Mouse (Mus musculus) CH12.LX (cell line): ENCODE measurements around the gene Ell.

Experiments
- CTCF ChIP-seq, 2 experiments: IDR thresholded peaks in 1 of 2; conservative IDR thresholded peaks in 1 of 2; 2 replicates each; pipeline ENCODE4 v1.5.1; 2011 to 2012; ENCODE audit warnings: low read depth in 2 of 2, low read length in 2 of 2, improper control_type of control experiment in 1 of 2, inconsistent platforms in 1 of 2, mild to moderate bottlenecking in 1 of 2, moderate library complexity in 1 of 2
- EP300 ChIP-seq: IDR thresholded peaks from 2 replicates; pipeline ENCODE4 v1.6.1; 2011; ENCODE audit warnings: low read length, improper control_type of control experiment
- GABPA ChIP-seq: IDR thresholded peaks from 2 replicates; pipeline ENCODE4 v1.6.1; 2012; ENCODE audit warnings: low read depth, low read length, improper control_type of control experiment, inconsistent platforms; ENCODE audit not compliant: insufficient replicate concordance
- MAX ChIP-seq: IDR thresholded peaks from 2 replicates; pipeline ENCODE4 v1.6.1; 2011; ENCODE audit warnings: low read length, improper control_type of control experiment
- MEF2A ChIP-seq: IDR thresholded peaks from 2 replicates; pipeline ENCODE4 v1.6.1; 2014; ENCODE audit warnings: low read depth, mild to moderate bottlenecking, inconsistent platforms, low read length, improper control_type of control experiment, borderline replicate concordance
- POLR2A ChIP-seq: IDR thresholded peaks from 2 replicates; pipeline ENCODE4 v1.6.1; 2011; ENCODE audit warnings: low read depth, mild to moderate bottlenecking, improper control_type of control experiment, low read length
- RAD21 ChIP-seq: IDR thresholded peaks from 2 replicates; pipeline ENCODE4 v1.6.1; 2011; ENCODE audit warnings: low read depth, mild to moderate bottlenecking, low read length, improper control_type of control experiment, moderate library complexity
- USF1 ChIP-seq: IDR thresholded peaks from 2 replicates; pipeline ENCODE4 v1.6.1; 2014; ENCODE audit warnings: low read depth, mild to moderate bottlenecking, inconsistent platforms, low read length, improper control_type of control experiment
- ZC3H11A ChIP-seq: IDR thresholded peaks from 2 replicates; pipeline ENCODE4 v1.6.1; 2012; ENCODE audit warnings: low read depth, mild to moderate bottlenecking, inconsistent platforms, low read length, improper control_type of control experiment
- ZNF384 ChIP-seq: IDR thresholded peaks from 2 replicates; pipeline ENCODE4 v1.6.1; 2012; ENCODE audit warnings: low read depth, low read length, improper control_type of control experiment, inconsistent platforms

DNA sequence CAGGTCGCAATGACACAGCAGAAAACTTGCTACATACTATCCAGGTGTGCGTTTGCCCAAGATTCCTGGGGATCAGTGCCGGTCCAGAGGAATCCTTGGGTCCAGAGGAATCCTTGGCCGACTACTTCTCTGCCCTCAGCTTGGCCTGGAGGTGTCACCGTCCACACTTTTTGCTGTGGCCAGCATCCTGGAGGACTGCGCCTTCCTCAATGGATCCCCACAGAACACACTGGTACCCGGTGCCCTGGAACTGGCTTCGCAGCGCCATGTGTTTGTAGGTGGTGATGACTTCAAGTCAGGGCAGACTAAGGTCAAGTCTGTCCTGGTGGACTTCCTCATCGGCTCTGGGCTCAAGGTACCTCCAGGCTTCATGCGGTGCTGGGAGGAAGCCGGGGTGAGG, 56.6 kb downstream of the Ell start:
- TF ChIP-seq USF1 (no peak), MEF2A (no peak), ZNF384 (no peak), GABPA (no peak), POLR2A (no peak), MAX (no peak), ZC3H11A (no peak), CTCF (conservative IDR thresholded peaks at IDR 0.05 in 1 of 2, IDR thresholded peaks at IDR 0.05 in 1 of 2; ENCODE audit: low read depth in 2 of 2, low read length in 2 of 2) (no peak), EP300 (no peak), RAD21 (no peak)
